Mouse (Mus musculus): ENCODE results near the gene Prss37. TPM values are rescaled to one million over a fixed set of nuclear protein-coding genes. Genes with fewer than 3 reads are reported as not detected.

Prss37 gene
- polyA plus RNA-seq (2014; fragmentation: Nextera tagmentation; extraction: Ambion mirVana): not detected in 2 replicates

- no peak within 1 kb of the TSS for H3K27ac ChIP-seq (replicated peaks; ENCODE audit: low read depth, low read length)
- WGBS: 78% methylated on average over 1 of the region's 1 CpGs
- no peak within 1 kb of the TSS for H3K4me2 ChIP-seq (ENCODE audit: low read depth, severe bottlenecking)
- no peak within 1 kb of the TSS for H3K9ac ChIP-seq (ENCODE audit: low read length)
- ATAC-seq (ENCODE audit: insufficient number of reproducible peaks, low FRiP score, low TSS enrichment, low read depth) (no peak), DNase-seq (ENCODE audit: low spot score) (no peak)
- no peaks in the 10 kb centered on the region for H3K36me3 ChIP-seq (ENCODE audit: control insufficient read depth, insufficient read depth, low read length)
- no peaks in the 10 kb centered on the region for H3K4me1 ChIP-seq (ENCODE audit: control insufficient read depth, insufficient read depth, low read length)
- no peak within 1 kb of the TSS for H3K4me3 ChIP-seq (ENCODE audit: low read depth, low read length)
- H3K9me3 ChIP-seq (ENCODE audit: control insufficient read depth, low read length): no peaks in the 10 kb centered on the region
- H3K27me3 ChIP-seq (ENCODE audit: control insufficient read depth, insufficient read depth, low read length): no peaks in the 10 kb centered on the region
Observed at GRCm38 (mm10) chr6:40519408-40519807, at the start of gene Prss37. TSS of gene Prss37 (minus strand) at chr6:40519508.

GRCm38 (mm10) chr6:40554950-40555349 lies 35.6 kb upstream of the Prss37 start, which contains the start of gene Olfr461:
TSS of gene Olfr461 (minus strand) at chr6:40555050.
- WGBS: 79% methylated on average over 2 of the region's 2 CpGs
- no peaks in the 10 kb centered on the region for H3K27me3 ChIP-seq (ENCODE audit: control insufficient read depth, insufficient read depth, low read length)
- no peak within 1 kb of the TSS for H3K4me3 ChIP-seq (ENCODE audit: low read depth, low read length)
- no peak within 1 kb of the TSS for H3K27ac ChIP-seq (replicated peaks; ENCODE audit: low read depth, low read length)
- DNase-seq (ENCODE audit: low spot score): no peak
- no peaks in the 10 kb centered on the region for H3K36me3 ChIP-seq (ENCODE audit: control insufficient read depth, insufficient read depth, low read length)
- no peak within 1 kb of the TSS for H3K9ac ChIP-seq (ENCODE audit: low read length)
- no peaks in the 10 kb centered on the region for H3K4me1 ChIP-seq (ENCODE audit: control insufficient read depth, insufficient read depth, low read length)
- no peak for ATAC-seq (ENCODE audit: insufficient number of reproducible peaks, low FRiP score, low TSS enrichment, low read depth)
- H3K4me2 ChIP-seq (ENCODE audit: low read depth, severe bottlenecking): no peak within 1 kb of the TSS
- no peaks in the 10 kb centered on the region for H3K9me3 ChIP-seq (ENCODE audit: control insufficient read depth, low read length)

GRCm38 (mm10) chr6:40544690-40545089 lies 25.4 kb upstream of the Prss37 start:
- 86% methylated on average over 10 of the region's 10 CpGs for WGBS
- no peaks in the 10 kb centered on the region for H3K27me3 ChIP-seq (ENCODE audit: control insufficient read depth, insufficient read depth, low read length)
- no peaks in the 10 kb centered on the region for H3K9me3 ChIP-seq (ENCODE audit: control insufficient read depth, low read length)
- ATAC-seq (ENCODE audit: insufficient number of reproducible peaks, low FRiP score, low TSS enrichment, low read depth) (no peak), DNase-seq (ENCODE audit: low spot score) (no peak)
- H3K4me2 ChIP-seq (ENCODE audit: low read depth, severe bottlenecking): no peak overlapping the region
- H3K36me3 ChIP-seq (ENCODE audit: control insufficient read depth, insufficient read depth, low read length): no peaks in the 10 kb centered on the region
- H3K9ac ChIP-seq (ENCODE audit: low read length): no peak overlapping the region
- H3K4me3 ChIP-seq (ENCODE audit: low read depth, low read length): no peak overlapping the region
- no peak overlapping the region for H3K27ac ChIP-seq (replicated peaks; ENCODE audit: low read depth, low read length)
- H3K4me1 ChIP-seq (ENCODE audit: control insufficient read depth, insufficient read depth, low read length): no peaks in the 10 kb centered on the region

GRCm38 (mm10) chr6:40493229-40493628 lies 26.1 kb downstream of the Prss37 start, which contains the start of gene Tas2r108:
TSS of gene Tas2r108 (plus strand) at chr6:40493529.
- Histone ChIP-seq H3K9ac (ENCODE audit: low read length) (no peak within 1 kb of the TSS), H3K4me3 (ENCODE audit: low read depth, low read length) (no peak within 1 kb of the TSS), H3K4me1 (ENCODE audit: control insufficient read depth, insufficient read depth, low read length) (no peaks in the 10 kb centered on the region), H3K4me2 (ENCODE audit: low read depth, severe bottlenecking) (no peak within 1 kb of the TSS), H3K9me3 (ENCODE audit: control insufficient read depth, low read length) (no peaks in the 10 kb centered on the region), H3K36me3 (ENCODE audit: control insufficient read depth, insufficient read depth, low read length) (no peaks in the 10 kb centered on the region), H3K27ac (replicated peaks; ENCODE audit: low read depth, low read length) (no peak within 1 kb of the TSS), H3K27me3 (ENCODE audit: control insufficient read depth, insufficient read depth, low read length) (no peaks in the 10 kb centered on the region)
- no peak for DNase-seq (ENCODE audit: low spot score)
- WGBS: 92% methylated on average over 3 of the region's 3 CpGs
- no peak for ATAC-seq (ENCODE audit: insufficient number of reproducible peaks, low FRiP score, low TSS enrichment, low read depth)

- H3K27ac ChIP-seq (replicated peaks; ENCODE audit: low read depth, low read length): no peak within 1 kb of the TSS
- no peak for DNase-seq (ENCODE audit: low spot score)
- no peak within 1 kb of the TSS for H3K4me2 ChIP-seq (ENCODE audit: low read depth, severe bottlenecking)
- no peaks in the 10 kb centered on the region for H3K27me3 ChIP-seq (ENCODE audit: control insufficient read depth, insufficient read depth, low read length)
- no peak for ATAC-seq (ENCODE audit: insufficient number of reproducible peaks, low FRiP score, low TSS enrichment, low read depth)
- H3K9me3 ChIP-seq (ENCODE audit: control insufficient read depth, low read length): no peaks in the 10 kb centered on the region
- H3K9ac ChIP-seq (ENCODE audit: low read length): no peak within 1 kb of the TSS
- no peaks in the 10 kb centered on the region for H3K36me3 ChIP-seq (ENCODE audit: control insufficient read depth, insufficient read depth, low read length)
- no peak within 1 kb of the TSS for H3K4me3 ChIP-seq (ENCODE audit: low read depth, low read length)
- no peaks in the 10 kb centered on the region for H3K4me1 ChIP-seq (ENCODE audit: control insufficient read depth, insufficient read depth, low read length)
Observed at GRCm38 (mm10) chr6:40490933-40491332, 28.4 kb downstream of the Prss37 start, which contains the start of gene Tas2r137. TSS of gene Tas2r137 (plus strand) at chr6:40491233.

GRCm38 (mm10) chr6:40482318-40482717 lies 37.0 kb downstream of the Prss37 start:
- no peak for DNase-seq (ENCODE audit: low spot score)
- Histone ChIP-seq H3K36me3 (ENCODE audit: control insufficient read depth, insufficient read depth, low read length) (peaks cover 18% of the 10 kb centered on the region), H3K27me3 (ENCODE audit: control insufficient read depth, insufficient read depth, low read length) (no peaks in the 10 kb centered on the region), H3K4me2 (ENCODE audit: low read depth, severe bottlenecking) (no peak overlapping the region), H3K9ac (ENCODE audit: low read length) (no peak overlapping the region), H3K4me3 (ENCODE audit: low read depth, low read length) (no peak overlapping the region), H3K9me3 (ENCODE audit: control insufficient read depth, low read length) (no peaks in the 10 kb centered on the region), H3K4me1 (ENCODE audit: control insufficient read depth, insufficient read depth, low read length) (no peaks in the 10 kb centered on the region), H3K27ac (replicated peaks; ENCODE audit: low read depth, low read length) (no peak overlapping the region)
- ATAC-seq (ENCODE audit: insufficient number of reproducible peaks, low FRiP score, low TSS enrichment, low read depth): no peak
- 95% methylated on average over 5 of the region's 5 CpGs for WGBS

GRCm38 (mm10) chr6:40479705-40480104 lies 39.6 kb downstream of the Prss37 start:
- Histone ChIP-seq H3K4me1 (ENCODE audit: control insufficient read depth, insufficient read depth, low read length) (no peaks in the 10 kb centered on the region), H3K9me3 (ENCODE audit: control insufficient read depth, low read length) (no peaks in the 10 kb centered on the region), H3K36me3 (ENCODE audit: control insufficient read depth, insufficient read depth, low read length) (peaks cover 26% of the 10 kb centered on the region), H3K4me3 (ENCODE audit: low read depth, low read length) (no peak overlapping the region), H3K27me3 (ENCODE audit: control insufficient read depth, insufficient read depth, low read length) (no peaks in the 10 kb centered on the region), H3K4me2 (ENCODE audit: low read depth, severe bottlenecking) (no peak overlapping the region), H3K9ac (ENCODE audit: low read length) (no peak overlapping the region), H3K27ac (replicated peaks; ENCODE audit: low read depth, low read length) (no peak overlapping the region)
- 94% methylated on average over 1 of the region's 1 CpGs for WGBS
- DNase-seq (ENCODE audit: low spot score) (no peak), ATAC-seq (ENCODE audit: insufficient number of reproducible peaks, low FRiP score, low TSS enrichment, low read depth) (no peak)

- WGBS: 89% methylated on average over 4 of the region's 4 CpGs
- peaks cover 23% of the 10 kb centered on the region for H3K36me3 ChIP-seq (ENCODE audit: control insufficient read depth, insufficient read depth, low read length)
Observed at GRCm38 (mm10) chr6:40476132-40476531, 43.2 kb downstream of the Prss37 start.

GRCm38 (mm10) chr6:40471720-40472010 lies 47.6 kb downstream of the Prss37 start:
- DNase-seq (ENCODE audit: low spot score) (peak; percentile 45), ATAC-seq (ENCODE audit: insufficient number of reproducible peaks, low FRiP score, low TSS enrichment, low read depth) (no peak)
- Histone ChIP-seq H3K4me1 (ENCODE audit: control insufficient read depth, insufficient read depth, low read length) (peaks cover 3% of the 10 kb centered on the region; the same call in 1 of the 2 replicates), H3K27me3 (ENCODE audit: control insufficient read depth, insufficient read depth, low read length) (no peaks in the 10 kb centered on the region), H3K9me3 (ENCODE audit: control insufficient read depth, low read length) (no peaks in the 10 kb centered on the region), H3K27ac (replicated peaks; ENCODE audit: low read depth, low read length) (peak overlapping the region; percentile 93), H3K4me2 (ENCODE audit: low read depth, severe bottlenecking) (peak overlapping the region; percentile 55), H3K4me3 (ENCODE audit: low read depth, low read length) (peak overlapping the region; percentile 81), H3K36me3 (ENCODE audit: control insufficient read depth, insufficient read depth, low read length) (peaks cover 7% of the 10 kb centered on the region), H3K9ac (ENCODE audit: low read length) (peak overlapping the region; percentile 98)
- WGBS: 0% methylated on average over 7 of the region's 7 CpGs

More at GRCm38 (mm10) chr6:40476132-40476531, 43.2 kb downstream of the Prss37 start:
- no peak overlapping the region for H3K27ac ChIP-seq (replicated peaks; ENCODE audit: low read depth, low read length)
- no peaks in the 10 kb centered on the region for H3K27me3 ChIP-seq (ENCODE audit: control insufficient read depth, insufficient read depth, low read length)
- H3K4me3 ChIP-seq (ENCODE audit: low read depth, low read length): no peak overlapping the region
- H3K4me2 ChIP-seq (ENCODE audit: low read depth, severe bottlenecking): no peak overlapping the region
- H3K9ac ChIP-seq (ENCODE audit: low read length): no peak overlapping the region
- no peak for ATAC-seq (ENCODE audit: insufficient number of reproducible peaks, low FRiP score, low TSS enrichment, low read depth)
- no peaks in the 10 kb centered on the region for H3K9me3 ChIP-seq (ENCODE audit: control insufficient read depth, low read length)
- H3K4me1 ChIP-seq (ENCODE audit: control insufficient read depth, insufficient read depth, low read length): peaks cover 3% of the 10 kb centered on the region; the same call in 1 of the 2 replicates
- no peak for DNase-seq (ENCODE audit: low spot score)
